Mouse (Mus musculus) G1E-ER4 (cell line): ENCODE data around the gene Gtf3c4. TPM values are rescaled to one million over a fixed set of nuclear protein-coding genes. Genes with fewer than 3 reads are reported as not detected.

ENCODE experiments used
- GATA1 ChIP-seq: IDR thresholded peaks from one replicate; pipeline ENCODE4 v1.8.0; 2012; ENCODE audit warnings: low read length, inconsistent platforms
- polyA plus RNA-seq: library from polyadenylated mRNA; stranded (reverse); fragments of >175 nt; gene quantifications from 2 replicates; pipeline ENCODE4 v1.2.3, GENCODE M21; 2012

Gene Gtf3c4
- polyA plus RNA-seq, 1 experiment: 39.0 TPM

DNA sequence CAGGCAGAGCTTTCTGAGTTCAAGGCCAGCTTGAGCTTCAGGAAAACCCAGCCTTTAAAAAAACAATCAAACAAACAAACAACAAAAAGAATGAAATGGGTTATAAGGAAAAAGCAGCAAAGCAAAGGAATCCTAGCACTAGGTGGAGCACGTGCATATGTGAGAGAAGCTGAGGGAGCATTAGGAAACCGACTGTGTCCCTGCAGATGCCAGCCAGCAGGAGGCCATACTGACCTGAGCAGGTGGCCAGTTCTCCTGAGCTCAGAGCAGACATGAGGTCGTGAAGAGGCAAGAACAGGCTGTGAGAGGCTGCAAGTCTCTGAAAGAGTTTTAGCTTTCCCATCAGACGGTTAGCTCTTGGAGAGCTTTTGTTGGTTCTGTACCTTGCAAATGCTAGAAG lies 10.9 kb downstream of the Gtf3c4 start:
- no peak for TF ChIP-seq GATA1

DNA sequence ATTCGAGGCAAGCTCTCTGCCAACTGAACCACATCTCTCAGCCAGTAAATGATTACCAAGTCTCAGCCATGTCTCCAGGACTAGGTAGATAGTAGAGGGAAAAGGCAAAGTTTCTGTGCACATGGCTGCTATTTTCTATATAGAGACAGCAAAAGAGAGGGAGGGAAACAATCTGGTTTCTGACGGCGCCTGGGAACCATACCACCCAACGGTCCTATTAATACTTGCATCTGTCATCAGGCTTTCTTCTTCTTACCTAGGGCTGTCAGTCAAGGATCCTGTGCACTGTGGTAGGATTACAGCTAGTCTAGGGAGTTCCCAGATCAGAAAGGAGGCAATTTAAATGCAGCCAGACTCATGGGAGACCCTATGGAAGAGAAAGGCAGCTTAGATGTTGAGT lies 21.3 kb downstream of the Gtf3c4 start:
- no peak for TF ChIP-seq GATA1

DNA sequence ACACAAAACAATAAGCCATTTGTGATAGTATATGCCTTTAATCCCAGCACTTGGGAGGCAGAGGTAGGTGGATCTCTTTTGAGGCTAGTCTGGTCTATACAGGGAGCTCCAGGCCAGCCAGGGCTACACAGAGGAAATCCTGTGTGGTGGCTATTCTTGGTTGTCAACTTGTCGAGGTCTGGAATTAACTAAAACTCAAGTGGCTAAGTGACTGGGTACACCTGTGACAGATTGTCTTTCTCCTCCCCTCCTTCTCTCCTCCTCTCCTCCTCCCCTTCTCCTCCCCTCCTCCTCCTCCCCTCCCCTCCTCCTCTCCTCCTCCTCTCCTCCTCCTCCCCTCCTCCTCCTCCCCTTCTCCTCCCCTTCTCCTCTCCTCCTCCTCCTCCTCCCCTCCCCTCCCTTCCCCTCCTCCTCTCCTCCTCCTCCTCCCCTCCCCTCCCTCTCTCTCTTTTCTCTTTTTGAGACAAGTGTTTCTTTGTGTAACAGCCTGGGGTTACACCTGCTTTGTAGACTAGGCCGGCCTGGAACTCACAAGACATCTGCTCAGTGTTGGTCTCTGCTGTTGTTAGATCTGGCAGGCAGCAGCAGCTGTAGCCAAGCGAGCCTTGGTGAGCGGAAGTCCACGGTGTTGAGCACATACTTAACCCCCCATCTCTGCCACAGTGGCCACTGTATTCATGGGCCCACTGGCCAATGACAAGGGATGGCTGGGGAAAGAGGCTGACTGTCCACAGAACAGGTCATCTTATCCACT lies 29.7 kb downstream of the Gtf3c4 start:
- TF ChIP-seq GATA1: no peak

DNA sequence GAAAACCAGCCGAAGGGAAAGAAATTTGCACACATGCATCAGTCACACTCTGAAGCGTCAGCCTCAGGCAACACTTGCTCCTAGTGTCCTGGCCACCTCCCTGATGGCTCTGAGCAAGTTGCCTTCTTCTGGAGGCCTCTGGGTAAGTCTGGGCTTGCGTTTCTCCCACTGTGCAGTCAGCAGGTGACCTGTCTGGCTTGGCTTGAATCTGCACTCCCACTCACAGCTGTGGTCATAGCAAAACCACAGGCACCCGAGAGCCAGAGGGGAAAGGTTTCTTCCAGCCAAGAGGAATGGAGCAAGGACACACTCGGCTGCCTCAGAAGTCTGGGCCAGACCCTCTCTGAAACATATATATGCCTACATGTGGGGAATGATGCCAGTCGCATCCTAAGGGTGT lies 31.3 kb downstream of the Gtf3c4 start:
- no peak for TF ChIP-seq GATA1

DNA sequence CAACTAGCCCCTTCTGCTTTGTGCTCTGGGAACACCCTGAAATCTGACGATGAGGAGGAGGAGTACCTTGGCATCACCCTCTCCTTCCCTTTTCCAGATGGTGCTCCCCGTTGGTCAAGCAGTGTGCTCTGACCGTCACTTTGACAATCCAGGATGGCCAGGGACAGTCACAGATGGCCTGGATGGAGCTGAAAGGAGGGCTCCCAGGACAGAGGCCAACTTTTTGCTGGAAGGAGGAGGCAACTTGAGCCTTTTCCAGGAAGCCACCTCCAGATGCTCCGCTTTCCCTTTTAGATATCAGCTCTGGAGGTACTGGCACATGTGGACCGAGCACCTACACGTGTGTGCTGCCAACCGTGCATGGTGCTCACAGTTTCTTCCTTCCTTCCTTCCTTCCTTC lies 36.8 kb downstream of the Gtf3c4 start:
- no peak for TF ChIP-seq GATA1

DNA sequence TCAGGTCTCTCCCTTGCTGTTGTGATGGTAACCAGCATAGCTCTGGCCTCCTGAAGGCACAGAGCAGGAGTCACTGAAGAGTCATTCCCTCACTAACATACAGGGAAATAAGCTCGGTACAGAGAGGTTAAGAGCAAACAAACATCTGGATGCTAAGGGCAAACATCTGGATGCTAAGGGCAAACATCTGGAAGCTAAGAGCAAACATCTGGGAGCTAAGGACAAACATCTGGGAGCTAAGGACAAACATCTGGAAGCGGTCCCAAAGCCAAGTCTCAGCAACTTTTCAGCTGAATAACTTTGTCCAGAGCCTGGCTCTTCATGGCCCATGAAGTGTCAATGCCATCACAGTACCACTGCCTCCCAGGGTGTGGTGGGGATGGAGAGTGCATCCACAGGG lies 40.6 kb downstream of the Gtf3c4 start:
- TF ChIP-seq GATA1: no peak

DNA sequence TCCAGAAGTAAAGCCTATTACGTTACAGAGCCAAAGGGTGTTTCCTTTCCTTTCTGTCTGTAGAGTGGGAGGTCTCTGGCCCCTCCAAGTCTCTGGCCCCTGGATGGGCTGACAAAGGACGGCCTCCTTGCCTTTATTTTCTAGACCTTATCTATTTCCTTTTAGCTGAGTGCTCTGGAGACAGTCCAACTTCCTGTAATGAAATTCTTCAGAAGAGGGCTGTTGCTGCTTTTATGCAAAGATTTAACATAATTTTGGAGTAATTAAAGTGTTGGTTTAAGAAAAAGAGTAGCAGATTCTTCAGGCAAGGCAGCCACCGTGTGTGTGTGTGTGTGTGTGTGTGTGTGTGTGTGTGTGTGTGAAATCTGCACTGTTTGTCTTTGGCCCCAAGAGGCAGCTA lies 41.8 kb downstream of the Gtf3c4 start:
- TF ChIP-seq GATA1: no peak

DNA sequence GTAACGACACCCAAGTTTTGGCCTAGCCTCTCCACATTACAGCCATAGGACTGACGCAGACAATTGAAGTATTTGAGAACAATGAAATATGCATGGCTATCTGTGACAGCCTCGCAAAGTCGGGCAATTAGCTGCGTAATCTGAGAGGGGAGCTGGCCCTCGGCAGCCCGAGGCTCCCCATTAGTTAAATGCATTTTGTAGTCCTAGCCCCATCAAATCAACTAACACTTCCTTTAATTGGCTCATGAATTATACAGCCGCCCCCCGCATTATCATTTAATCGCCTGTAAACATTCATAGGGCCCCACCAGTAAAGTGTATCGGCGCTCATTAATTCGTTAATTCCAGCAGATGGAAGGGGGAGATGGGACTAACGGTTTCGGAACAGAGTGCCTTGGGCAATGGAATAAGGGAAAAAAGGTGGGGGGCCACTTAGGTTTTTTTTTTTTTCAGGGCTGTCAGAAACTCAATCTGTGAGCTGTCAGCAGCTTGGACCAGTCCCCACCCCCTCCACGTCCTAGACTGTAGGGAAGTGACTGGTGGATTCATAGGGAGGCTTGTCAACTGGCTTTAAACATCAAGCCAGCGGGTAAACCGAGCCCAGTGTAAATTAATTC lies 42.6 kb downstream of the Gtf3c4 start:
- no peak for TF ChIP-seq GATA1

DNA sequence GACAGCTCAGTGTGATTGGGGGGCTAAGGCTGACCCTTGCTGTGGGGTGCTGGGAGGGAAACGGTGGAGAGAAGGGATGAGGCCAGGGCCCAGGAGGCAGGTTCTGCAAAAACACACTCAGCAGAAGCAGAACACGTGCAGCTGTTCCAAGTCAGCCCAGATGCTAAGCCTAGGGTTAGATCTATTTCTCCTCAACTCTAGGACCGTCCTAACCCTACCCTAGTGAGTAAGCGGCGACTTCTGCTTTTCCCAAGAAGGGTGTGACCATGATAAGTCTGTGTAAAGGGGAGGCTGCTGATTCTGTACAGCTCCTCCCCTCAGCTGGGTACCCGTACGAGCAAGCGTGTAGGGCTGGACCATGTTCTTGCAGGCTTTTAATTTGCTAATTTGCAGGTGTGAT lies 43.9 kb downstream of the Gtf3c4 start:
- TF ChIP-seq GATA1: no peak

DNA sequence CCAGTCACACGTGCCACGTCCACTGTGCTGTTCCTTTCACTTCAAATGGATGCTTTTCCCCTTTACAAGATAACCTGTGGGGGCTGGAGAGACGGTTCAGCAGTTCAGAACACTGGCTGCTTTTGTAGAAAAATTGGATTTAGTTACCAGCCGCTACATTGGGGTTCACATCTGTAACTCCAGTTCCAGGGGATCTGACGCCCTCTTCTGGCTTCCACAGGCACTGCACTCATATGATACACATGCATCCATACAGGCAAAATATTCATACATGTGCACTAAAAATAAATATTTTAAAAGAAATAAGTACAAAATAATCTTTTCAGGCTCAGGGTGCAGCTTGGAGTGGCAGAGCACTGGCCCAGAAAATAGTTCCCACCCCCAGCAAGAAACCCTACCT lies 45.5 kb downstream of the Gtf3c4 start:
- TF ChIP-seq GATA1: no peak

DNA sequence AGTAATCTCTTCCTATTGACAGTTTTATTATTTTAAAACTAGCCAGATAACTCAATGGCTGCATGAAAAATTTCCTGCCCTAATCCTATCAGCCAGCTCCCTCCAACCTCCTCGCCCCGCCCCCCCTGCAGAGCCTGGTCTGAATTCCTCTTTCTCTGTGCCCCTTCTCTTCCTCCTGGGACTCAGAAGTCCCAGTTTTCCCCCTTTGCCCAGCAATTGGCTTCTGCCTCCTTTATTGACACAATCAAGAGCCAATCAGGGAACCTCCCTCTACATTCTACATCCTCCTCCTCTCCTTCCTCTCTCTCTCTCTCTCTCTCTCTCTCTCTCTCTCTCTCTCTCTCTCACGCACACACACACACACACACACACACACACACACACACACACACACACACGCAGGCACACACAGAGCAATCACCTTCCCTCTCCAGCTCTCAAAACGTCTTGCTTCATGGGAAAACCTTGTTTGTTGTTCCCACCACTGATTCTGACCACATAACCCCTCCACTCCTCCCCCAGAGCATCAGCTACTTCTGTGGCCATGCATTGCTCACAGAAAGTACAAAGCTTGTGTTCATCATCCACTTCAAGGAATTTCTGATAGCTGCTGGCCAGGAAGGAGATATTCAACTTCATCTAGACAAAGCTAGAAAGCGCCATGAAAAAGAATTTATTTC lies 47.1 kb downstream of the Gtf3c4 start:
- TF ChIP-seq GATA1: no peak

DNA sequence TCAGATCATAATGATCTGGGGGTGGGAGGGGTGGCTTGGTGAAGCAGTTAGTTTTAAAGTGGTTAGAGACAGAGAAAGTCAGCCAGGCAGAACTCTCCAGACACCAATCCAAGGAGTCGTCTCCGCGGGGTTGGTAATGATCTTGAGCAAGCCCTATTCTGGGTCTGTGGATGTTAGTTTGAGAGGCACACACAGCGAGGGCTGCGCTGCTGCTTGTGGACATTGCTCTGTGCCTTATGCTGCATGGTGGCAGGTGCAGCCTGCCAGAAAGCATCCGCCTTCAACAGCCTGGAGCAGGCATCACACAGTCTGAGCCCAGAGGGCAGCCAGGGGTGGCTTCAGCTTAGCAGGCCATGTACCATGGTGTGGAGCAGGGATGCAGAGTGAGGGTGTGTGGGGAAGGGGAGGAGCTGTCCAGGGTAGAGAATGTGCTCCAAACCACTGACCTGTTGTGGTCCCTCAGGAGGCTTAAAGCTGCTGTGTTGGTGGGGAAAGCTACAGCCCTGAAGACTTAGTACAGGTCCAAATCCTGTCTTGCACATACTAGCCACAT lies 53.0 kb downstream of the Gtf3c4 start:
- TF ChIP-seq GATA1: no peak

DNA sequence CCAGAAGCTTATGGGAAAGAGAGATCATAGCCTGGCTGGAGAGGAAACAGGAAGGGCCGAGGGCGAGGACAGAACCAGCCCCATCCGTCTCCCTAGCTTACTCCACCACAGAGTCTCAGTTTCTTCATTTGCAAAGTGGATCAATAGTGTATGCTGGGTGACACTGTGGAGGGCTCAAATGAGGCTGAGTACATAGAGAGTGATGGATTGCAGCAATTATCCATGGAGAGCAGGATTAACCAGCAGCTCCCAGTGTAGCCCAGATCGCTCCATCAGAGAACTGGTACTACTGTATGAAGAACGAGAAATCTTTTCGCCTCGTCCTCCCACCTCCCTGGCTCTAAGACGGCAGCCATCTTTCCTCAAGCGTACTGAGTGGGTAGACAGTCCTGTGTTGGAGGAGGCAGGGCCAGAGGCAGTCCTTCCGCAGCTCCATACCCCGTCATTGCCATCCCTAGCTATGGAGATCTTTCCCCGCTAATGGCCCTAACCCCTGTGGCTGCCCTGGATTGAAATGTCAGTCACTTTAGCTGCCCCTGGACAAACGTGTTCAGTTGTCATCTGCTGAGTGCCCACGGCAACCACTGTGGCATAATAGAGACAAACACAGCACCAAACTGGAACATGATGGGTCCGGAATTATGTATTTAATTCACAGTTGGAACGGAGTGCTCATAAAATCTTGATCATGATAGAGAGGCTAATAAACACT lies 53.6 kb downstream of the Gtf3c4 start:
- TF ChIP-seq GATA1: no peak

DNA sequence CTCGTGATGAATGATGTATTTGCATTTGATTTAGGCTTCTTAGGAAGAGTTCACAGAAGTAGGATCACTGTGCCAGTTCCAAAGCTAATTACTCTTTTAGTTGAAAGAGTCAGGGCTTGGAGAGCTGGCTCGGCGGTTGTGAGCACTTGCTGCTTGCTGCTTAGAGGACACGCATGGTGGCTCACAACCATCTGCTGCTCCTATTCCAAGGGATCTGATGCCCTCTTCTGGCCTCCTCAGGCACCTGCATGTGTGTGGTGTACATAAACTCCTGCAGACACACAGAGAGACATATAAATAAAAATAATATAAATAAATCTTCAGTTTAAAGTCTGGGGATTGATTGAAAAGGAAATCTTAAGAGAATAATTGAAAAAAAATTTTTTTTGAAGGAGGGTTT lies 58.9 kb downstream of the Gtf3c4 start:
- TF ChIP-seq GATA1: no peak

DNA sequence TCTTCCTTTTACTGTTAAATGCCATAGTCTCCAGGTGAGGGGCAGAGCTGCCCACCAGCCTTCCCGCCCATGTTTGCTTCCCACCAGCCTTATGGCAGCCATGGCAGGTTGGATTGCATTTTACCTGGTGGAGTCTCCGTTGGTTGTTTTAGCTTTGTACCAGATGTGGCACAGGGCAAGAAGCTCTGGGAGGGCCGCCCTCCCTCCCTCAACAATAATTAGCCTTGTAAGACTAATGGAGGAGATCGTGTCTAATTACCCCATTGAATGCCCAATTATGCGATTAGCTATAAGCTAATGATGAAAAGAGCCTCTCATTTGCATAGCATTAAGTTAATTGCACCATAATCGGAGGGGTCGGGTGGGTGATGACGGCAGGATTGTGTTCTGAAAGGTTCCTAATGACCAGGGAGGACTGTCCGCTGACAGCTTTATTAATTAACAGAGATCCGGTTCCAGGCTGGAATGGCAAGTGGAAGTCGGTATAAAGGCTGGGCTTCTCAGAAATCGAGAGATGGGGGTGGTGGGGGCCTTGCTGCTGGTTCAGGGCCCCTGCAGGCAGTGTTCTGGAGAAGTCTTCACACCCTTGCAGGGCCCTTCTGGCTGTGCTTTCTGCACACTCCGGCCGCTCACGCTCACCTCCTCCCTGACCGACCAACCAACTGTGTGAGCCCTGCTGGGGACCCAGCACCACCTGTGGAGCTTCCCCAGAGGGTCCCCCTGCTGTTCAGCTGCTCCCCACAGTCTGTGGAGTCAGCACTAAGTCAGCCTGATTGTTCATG lies 60.0 kb downstream of the Gtf3c4 start:
- TF ChIP-seq GATA1: no peak
